Mouse (Mus musculus) brain, adult 2 months (tissue): ENCODE data around the gene Prdm16.

Source experiments
- DNase-seq: peaks from one replicate; pipeline ENCODE4 v3.0.0; 2011; ENCODE audit warnings: low read depth, low spot score

Gene Prdm16

GRCm38 (mm10) chr4:154636721-154637311 is at the start of gene Prdm16:
Prdm16 (minus strand) TSS chr4:154636873.
- peak; percentile 17 for DNase-seq

DNA sequence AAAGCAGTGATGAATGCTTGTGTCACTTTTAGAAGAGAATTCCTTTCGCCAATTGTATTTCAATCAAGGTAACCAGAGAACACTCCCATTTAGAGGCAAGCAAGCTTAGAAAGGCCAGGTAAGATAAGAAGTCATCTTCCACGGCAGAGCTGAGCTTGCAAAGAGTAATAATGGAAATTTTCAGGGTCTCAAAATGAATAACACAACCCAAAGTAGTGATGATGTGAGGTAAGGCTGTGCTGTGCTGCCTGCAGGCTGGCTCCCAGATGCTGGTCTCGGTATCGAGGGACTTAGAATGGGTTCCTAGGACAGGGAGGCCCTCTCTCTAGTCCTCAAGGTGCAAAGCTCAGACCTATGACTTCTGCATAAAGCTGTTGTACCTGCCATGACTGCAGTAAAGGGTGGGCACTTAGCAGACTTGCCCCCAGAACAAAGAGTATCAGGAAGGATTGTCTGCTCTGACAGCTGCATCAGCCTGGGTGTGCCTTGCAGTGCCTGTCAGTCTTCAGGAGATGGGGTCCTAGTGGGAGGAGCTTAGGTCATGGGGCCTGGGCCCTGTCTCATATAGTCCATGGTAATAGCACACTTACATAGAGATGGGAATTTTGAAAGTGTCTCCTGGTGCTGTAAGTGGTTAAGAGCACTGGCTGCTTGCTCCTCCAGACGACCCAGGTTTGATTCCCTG is 46.5 kb upstream of the Prdm16 start:
- DNase-seq, result no peak

DNA sequence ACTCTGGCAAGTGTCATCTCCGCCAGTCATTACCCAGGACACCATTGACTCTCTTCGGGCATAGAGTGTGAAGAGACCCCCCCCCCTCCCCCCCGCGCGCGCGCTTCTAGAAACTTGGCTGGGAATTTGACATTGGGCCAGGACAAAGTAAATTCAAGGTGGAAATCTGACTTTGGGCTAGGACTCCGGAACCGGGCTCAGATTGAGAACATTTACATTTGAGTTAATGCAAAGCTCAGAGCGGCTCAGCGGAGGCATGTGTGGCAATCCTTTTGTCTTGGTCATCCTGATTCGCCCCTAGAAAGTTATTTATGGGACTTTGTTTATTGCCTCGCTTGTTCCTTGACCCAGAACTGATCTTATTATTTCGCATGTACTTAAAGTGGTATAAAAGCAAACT is 45.6 kb upstream of the Prdm16 start:
- DNase-seq, result no peak

- no peak for DNase-seq
These were observed 38.8 kb upstream of the Prdm16 start for GRCm38 (mm10) chr4:154675441-154676000.

DNA sequence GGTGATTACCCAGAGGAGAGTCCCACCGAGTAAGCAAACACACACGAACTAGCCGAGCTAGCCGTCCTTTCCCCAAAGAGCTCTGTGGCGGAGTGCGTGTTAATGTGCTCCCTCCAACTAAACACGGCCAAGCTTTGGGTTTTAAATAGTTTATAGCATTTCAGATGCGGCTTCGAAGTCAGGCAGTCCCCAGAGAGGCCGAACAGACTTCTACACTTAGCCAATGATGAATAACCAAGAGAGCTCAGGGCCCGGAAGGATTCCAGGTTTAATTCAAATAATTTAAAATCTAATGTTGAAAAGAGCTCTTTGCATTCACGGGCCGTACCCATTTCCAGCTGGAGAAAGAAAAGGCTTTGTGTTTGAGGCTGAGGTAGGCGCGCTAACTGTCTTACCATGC is 38.3 kb upstream of the Prdm16 start:
- DNase-seq, result no peak

DNA sequence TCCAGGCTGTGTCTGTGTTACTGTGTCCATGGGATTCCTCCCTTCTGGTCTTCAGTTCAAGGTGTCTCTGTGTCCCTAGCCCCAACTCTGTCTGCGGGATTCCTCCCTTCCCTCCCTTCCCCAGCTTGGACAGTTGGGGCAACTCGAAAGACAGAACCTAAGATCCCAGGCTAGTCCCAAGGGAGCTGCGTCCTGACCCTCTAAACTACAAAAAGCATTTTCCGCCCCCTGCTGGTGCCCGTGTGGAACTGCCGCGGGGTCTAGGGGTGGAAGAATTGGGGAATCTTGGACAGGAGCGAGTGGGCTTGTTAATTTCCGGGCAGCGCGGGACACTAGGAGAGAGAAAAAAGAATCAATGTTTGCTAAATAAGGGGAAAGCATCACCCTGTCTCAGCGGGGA is 37.9 kb upstream of the Prdm16 start:
- peak; percentile 20 for DNase-seq

- DNase-seq, result no peak
These were observed 37.3 kb upstream of the Prdm16 start for GRCm38 (mm10) chr4:154673986-154674385.

GRCm38 (mm10) chr4:154672027-154672426 is 35.4 kb upstream of the Prdm16 start:
- no peak for DNase-seq

DNA sequence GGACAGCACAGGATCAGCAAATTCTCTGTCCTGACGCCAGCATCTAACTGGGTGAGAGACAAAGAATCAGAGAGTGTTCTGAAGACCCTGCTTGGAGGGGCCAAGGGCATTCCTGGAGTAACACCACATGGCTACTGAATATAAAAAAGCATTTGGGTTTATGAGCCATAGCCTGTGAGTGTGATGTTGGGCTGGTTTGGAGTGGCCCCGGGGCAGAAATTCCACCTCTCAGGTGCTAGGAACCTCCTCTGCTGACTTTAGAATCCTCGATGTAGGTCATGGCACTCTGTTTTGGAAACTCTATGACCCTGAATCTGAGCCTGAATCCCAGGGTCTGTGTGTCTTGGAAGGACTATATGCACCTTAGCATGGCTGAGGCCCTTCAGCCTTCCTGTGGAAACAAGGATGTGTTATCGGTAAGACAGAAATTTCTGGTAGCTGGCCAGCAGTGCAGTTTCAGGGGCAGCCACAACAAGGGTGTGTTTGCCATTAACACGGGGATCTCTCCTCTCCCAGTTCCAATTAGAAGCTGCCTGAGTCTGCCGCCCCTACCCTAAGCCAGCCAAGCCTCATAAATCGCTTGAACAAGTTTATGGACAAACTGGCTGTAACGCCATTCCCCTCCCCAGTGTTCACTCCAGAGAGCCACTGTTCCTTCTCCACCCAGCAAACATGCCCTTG is 34.7 kb upstream of the Prdm16 start:
- DNase-seq, result no peak

DNA sequence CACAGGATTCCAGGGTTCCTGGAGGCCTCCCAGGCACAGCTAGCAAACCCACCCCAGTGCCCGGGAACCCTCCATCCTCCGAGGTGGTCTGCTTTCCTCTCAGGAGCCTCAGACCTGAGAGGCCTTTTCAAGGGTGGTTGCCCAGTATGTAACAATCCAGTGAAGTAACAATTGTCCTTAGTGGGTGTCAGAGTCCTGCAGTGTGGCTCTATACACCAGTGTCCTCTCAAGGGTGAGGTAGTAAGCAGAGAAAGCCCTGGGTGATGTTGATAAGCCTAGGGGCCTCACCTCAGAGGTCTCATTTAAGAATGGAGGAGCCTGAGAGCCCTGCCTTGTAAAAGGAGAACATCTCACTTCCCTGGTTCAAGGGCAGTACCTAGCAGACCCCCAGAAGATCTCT is 31.1 kb upstream of the Prdm16 start, which contains the start of gene Actrt2:
TSS of gene Actrt2 (minus strand) at position 101 of the 400 bp plus-strand sequence.
- no peak for DNase-seq

DNA sequence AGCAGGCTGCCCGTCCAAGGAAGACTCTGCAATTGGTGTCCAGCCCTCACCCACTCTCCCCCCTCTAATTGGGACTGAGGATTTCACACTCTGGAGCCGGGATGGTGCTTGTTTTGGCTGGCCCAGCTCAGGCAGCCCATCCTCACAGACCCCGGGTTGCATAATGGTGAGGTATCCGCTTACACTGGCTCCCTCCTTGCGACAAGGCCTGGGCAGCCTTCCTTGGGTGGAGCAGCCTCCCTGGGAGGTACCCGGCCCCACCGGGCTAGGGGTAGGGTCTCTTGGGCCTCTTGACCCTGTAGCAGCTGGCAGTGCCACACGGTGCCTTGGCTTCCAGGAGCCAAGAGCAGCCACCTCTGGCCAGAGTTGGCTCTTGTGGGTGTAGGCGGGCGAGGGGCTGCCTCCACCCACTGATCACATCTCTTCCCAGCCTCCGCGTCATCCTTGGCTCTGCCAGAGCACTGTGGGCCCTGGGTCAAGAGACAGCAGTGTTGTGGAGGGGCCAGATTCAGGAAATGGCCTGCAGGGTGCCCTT is 26.1 kb upstream of the Prdm16 start:
- no peak for DNase-seq

- no peak for DNase-seq
These were observed 24.6 kb upstream of the Prdm16 start for GRCm38 (mm10) chr4:154661256-154661655.

DNA sequence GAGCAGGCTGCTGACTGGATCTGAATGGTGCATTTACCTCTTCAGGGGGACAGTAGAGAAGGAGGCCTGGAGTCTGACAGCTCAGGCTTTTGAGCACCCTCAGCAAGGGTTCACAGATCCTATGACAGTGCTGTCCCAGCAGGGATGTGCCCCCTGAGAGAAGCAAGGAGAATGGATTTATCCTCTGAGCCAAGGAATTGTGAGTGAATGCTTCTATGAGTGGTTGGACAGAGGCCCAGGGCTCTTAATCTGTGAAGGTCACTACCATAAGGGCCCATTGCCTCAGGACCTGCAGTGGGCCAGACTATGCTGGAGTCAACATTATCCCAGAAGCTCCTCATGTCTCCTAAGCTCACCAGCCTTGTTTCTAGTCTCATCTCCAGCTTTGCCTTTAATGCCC is 23.4 kb upstream of the Prdm16 start:
- no peak for DNase-seq

GRCm38 (mm10) chr4:154655134-154655910 is 18.6 kb upstream of the Prdm16 start:
- no peak for DNase-seq

DNA sequence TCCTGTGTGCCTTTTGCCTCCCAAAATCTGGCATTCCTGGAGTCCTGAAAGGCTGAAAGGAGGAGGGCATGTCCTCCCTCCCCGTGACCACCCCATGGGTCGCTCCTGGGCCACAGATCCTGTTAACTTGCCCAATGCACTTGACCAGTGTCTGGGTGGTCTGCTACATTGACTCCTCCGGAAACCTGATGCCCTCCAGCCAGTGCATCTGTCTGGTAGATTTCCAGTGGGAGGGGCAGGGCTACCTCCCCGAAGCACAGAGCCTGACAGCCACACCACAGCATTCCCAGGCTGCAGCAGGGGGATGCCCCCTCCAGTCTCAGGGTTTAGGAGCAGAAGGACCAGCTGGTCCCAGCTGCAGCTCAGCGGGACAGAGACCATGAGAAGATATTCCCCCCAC is 15.8 kb upstream of the Prdm16 start:
- no peak for DNase-seq

GRCm38 (mm10) chr4:154649083-154649747 is 12.5 kb upstream of the Prdm16 start:
- DNase-seq, result no peak

- no peak for DNase-seq
These were observed 5.8 kb upstream of the Prdm16 start for GRCm38 (mm10) chr4:154642496-154642895.

DNA sequence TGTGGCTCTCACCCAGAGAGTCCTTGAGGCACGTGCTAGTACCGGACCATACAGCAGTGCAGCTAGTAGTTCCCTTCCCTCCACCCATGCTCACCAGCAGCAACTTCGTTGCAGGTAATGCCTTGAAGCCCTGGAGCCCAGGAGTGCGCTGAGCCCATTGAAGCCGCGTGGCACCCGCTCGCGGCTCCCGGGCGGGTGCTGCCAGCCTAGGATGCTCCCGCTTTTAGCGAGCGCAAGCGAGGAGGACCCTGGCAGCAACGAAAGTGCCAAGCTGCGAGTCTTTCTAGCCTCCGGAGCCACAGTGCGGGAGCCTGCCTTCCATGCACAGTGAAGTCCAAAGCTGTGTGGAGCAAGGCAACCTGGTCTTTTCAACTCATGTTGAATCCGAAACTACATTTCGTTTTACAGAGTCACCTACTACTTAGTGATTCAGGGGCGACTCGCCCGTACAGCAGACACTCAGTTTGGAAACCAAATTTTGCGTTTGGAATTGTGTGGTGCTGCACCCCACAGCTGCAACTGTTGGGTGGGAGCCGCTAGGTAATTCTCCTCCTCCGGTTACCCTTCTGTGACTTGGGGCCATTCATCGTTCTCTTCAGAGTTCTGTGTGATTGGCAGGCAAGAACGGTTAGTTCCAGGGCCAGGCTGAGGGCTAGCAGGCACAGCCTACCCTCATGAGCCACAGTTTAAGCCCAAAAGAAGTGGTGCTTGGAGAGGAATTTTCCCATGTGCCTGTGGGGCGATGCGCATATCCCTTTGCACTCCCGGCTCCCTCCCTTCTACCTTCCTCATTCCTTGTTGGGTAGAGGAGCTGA is 4.8 kb upstream of the Prdm16 start:
- DNase-seq, result no peak

- no peak for DNase-seq
These were observed 4.0 kb upstream of the Prdm16 start for GRCm38 (mm10) chr4:154640443-154641295.
